Mouse (Mus musculus): ENCODE data around the gene Cys1.

The Cys1 gene

GRCm38 (mm10) chr12:24697484-24698204, 16.0 kb upstream of the Cys1 start:
- DNase-seq = no peak

- peak; percentile 73 to 77 for DNase-seq
Measured at GRCm38 (mm10) chr12:24696500-24697483, 15.2 kb upstream of the Cys1 start.

GRCm38 (mm10) chr12:24690351-24690750, 8.7 kb upstream of the Cys1 start:
- DNase-seq = no peak

- DNase-seq = no peak
Measured at GRCm38 (mm10) chr12:24686696-24687346, 5.2 kb upstream of the Cys1 start.

GRCm38 (mm10) chr12:24686038-24686695, 4.6 kb upstream of the Cys1 start:
- no peak for DNase-seq

GRCm38 (mm10) chr12:24683461-24683860, 1.8 kb upstream of the Cys1 start:
- DNase-seq = no peak

GRCm38 (mm10) chr12:24682563-24682962, 950 bp upstream of the Cys1 start:
- no peak for DNase-seq

- DNase-seq = no peak
Measured at GRCm38 (mm10) chr12:24680492-24681285, 924 bp downstream of the Cys1 start.

- no peak for DNase-seq
Measured at GRCm38 (mm10) chr12:24680096-24680491, 1.5 kb downstream of the Cys1 start.

GRCm38 (mm10) chr12:24662131-24662530, 19.5 kb downstream of the Cys1 start:
- no peak for DNase-seq

GRCm38 (mm10) chr12:24661100-24661499, 20.5 kb downstream of the Cys1 start:
- DNase-seq = no peak

GRCm38 (mm10) chr12:24659923-24660322, 21.7 kb downstream of the Cys1 start:
- DNase-seq = no peak

GRCm38 (mm10) chr12:24658998-24659397, 22.6 kb downstream of the Cys1 start:
- DNase-seq = no peak

GRCm38 (mm10) chr12:24656436-24656835, 25.2 kb downstream of the Cys1 start:
- DNase-seq = no peak

- no peak for DNase-seq
Measured at GRCm38 (mm10) chr12:24654065-24654862, 27.3 kb downstream of the Cys1 start.

- peak; percentile 87 to 90 for DNase-seq
Measured at GRCm38 (mm10) chr12:24651642-24652342, 29.8 kb downstream of the Cys1 start.

GRCm38 (mm10) chr12:24651063-24651557, 30.5 kb downstream of the Cys1 start, which contains the start of gene Klf11:
Gene Klf11 (plus strand): TSS chr12:24651274.
- peak; percentile 97 to 98 for DNase-seq

GRCm38 (mm10) chr12:24650415-24651062, 31.1 kb downstream of the Cys1 start:
- no peak for DNase-seq

- DNase-seq = no peak
Measured at GRCm38 (mm10) chr12:24648094-24648493, 33.5 kb downstream of the Cys1 start.
